Mouse (Mus musculus) heart, adult 11 months (tissue): Measurements from ENCODE around the gene Suz12.
"Not testable (repeated sequence)": the region's sequence is repeated elsewhere in the genome, so short reads cannot be mapped to it uniquely, and the experiment has no call there.

ENCODE experiments used
- DNase-seq: peaks from one replicate; pipeline ENCODE4 v3.0.0; 2022

The Suz12 gene

DNA sequence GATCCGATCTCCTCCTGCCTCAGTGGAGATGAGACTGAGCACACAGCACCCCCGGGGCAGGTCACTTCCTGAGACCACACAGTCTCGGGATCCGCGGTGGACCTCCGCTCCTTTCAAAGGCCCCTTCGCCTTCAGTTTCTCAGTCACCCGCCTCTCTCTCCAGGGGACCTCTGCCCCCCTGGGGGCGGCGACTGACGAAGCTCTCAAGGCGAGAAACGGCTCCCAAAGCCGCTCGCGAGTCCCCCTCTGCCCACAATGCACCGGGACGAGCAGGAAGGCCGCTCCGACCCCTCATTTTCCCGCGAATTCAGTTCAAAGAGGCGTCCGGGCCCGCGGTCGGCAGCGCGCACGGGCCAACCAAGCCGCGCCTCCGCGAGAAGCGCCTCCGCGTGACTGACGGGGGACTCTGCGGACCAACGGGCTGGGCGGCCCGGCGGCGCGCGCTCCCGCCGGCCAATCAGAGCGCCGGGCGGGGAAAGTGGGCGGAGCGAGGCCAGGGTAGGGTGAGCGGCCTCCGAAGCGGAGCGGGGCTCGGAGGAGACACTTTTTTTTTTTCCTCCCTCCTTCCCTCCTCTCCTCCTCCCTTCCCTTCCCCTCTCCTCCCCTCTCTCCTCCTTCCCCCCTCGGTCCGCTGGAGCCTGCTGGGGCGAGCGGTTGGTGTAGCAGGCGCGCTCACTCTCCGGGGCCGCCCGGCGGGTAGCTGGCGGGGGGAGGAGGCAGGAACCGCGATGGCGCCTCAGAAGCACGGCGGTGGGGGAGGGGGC lies at the start of gene Suz12:
Suz12 (plus strand) TSS at position 515 of the 764 bp plus-strand sequence.
- peak; percentile 100 for DNase-seq

GRCm38 (mm10) chr11:79943136-79943535 lies 49.8 kb upstream of the Suz12 start:
- no peak for DNase-seq

GRCm38 (mm10) chr11:79943601-79944000 lies 49.3 kb upstream of the Suz12 start:
- no peak for DNase-seq

DNA sequence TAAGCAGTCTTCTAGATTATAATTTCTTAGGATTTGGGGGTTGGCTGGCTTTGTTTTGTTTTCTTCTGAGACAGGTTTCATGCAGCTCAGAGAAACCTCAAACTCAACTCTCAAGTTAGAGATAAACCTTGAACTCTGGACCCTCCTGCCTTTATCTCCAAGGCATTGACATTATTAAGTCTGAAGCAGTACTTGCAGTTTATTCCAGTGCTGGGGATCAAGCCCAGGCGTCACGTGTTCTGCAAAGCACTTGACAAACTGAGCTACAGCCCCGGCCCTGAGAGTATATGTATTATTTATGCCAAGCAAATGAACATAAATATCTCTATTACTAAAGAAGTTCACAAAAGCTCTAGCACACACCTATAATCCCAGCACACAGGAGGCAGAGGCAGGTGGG lies 45.6 kb upstream of the Suz12 start:
- DNase-seq, result no peak

DNA sequence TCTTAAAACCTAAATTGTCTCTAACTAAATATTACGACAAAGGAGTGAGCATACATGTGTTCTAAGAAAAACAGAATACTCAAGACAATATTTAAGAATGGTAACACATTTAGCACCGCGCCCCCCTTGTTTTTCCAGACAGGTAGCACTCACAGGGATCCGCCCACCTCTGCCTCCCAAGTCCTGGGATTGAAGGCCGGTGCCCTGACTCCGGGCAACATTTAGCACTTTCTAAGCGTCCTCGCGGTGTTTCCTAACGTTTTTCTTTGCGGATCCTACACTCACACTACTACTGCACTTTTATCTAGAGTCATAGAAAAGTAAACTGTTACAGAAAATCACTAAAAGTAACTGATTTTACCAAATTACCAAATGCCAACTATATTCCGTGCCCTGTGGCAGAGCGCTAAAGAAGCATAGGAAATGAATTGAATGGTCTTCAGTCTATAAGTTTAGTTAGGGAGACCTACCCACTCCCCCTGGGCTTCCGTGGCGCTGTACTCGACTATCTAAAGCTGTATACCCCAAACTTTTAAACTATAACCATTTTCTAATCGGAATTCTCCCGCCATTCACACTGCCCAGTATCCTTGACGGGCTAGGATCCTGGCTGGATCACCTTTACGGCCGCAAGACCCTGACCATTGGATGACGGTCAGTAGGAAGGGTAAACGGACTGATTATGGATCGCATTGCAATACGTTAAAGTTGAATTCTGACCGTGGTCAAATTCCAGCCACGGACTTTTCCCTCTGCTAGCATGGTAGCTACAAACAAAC lies 31.4 kb upstream of the Suz12 start:
- peak; percentile 72 for DNase-seq

GRCm38 (mm10) chr11:79962125-79962876 lies 30.6 kb upstream of the Suz12 start, which contains the start of gene Utp6:
TSS of gene Utp6 (minus strand) at chr11:79962390.
- DNase-seq, result peak; percentile 99

- DNase-seq, result no peak
Observed at GRCm38 (mm10) chr11:79962877-79963183, 30.1 kb upstream of the Suz12 start.

- no peak for DNase-seq
Observed at GRCm38 (mm10) chr11:79963212-79963974, 29.5 kb upstream of the Suz12 start.

DNA sequence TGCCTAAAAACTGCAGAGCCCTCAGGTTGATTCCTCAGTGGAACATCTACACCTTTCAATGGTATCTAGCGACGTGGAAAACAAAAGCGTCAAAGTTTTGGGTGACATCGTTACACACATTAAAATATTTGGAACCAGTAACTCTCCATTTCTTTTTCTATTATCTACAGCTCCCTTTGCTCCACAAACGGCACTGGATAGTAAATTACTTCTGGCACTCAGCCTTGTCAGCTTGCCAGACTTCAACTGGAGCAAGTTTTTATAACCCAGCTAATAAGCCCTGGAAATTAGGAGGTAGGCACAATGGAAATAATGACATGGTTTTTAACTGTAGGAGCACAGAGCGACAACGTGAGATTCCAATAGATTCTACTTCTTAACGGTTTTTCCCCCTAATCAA lies 27.0 kb upstream of the Suz12 start:
- no peak for DNase-seq

GRCm38 (mm10) chr11:79967752-79968151 lies 25.2 kb upstream of the Suz12 start:
- no peak for DNase-seq

DNA sequence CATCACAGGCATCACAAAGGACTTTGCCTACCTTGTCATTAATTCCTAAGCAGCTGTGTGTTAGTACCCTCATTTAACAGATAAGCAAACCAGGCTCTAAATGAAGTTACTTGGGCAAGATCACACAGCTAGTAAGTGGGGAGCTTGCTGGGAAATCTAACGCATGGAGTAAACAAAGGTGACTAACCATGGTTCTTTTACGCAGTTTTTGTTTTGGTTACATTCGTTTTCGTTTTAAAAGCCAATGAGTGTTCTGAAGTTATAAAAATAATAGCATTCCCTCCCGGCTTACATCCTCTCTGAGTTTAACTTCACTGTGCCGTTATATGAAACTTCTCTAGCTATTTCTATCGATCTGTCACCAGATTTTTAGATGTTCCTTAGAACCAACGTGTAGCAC lies 19.8 kb upstream of the Suz12 start:
- DNase-seq, result no peak

GRCm38 (mm10) chr11:79973626-79974476 lies 19.1 kb upstream of the Suz12 start:
- DNase-seq, result peak; percentile 81

- DNase-seq, result peak; percentile 24
Observed at GRCm38 (mm10) chr11:79975377-79975776, 17.5 kb upstream of the Suz12 start.

DNA sequence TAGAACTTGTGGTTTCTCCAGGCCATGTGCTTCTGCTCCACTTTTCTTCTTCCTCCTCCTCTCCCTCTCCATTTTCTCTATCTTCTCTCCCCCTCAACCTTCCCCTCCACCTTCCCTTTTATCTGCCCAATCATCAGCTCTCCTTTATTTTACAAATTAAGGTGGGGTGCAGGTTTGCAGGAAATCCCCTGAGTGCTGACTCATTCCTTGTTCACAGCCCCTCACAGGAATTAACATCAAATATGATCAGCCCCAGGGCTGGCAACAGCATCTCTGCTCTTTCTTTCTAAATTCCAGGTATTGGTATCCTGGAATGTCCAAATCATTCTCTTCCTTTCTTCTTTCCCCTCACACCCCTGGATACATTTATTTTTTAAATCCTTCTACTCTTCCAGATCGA lies 16.7 kb upstream of the Suz12 start:
- DNase-seq, result peak; percentile 1

- peak; percentile 58 for DNase-seq
Observed at GRCm38 (mm10) chr11:79976645-79977044, 16.3 kb upstream of the Suz12 start.

- peak; percentile 66 for DNase-seq
Observed at GRCm38 (mm10) chr11:79977061-79977460, 15.8 kb upstream of the Suz12 start.

DNA sequence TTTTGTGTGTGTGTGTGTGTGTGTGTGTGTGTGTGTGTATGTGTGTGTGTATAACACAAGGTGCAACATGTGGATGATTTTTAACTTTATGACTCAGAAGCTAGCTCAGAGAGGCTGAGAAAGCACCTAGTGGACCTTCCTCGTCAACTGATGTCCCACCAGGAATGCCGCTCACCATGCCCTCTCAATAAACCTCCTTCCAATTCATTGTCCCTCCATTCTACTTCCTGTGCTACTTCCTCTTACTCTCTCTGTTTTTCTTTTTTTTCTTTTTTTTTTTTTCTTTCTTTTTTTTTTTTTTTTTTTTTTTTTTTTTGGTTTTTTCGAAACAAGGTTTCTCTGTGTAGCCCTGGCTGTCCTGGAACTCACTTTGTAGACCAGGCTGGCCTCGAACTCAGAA lies 15.2 kb upstream of the Suz12 start:
- not testable (repeated sequence) for DNase-seq

DNA sequence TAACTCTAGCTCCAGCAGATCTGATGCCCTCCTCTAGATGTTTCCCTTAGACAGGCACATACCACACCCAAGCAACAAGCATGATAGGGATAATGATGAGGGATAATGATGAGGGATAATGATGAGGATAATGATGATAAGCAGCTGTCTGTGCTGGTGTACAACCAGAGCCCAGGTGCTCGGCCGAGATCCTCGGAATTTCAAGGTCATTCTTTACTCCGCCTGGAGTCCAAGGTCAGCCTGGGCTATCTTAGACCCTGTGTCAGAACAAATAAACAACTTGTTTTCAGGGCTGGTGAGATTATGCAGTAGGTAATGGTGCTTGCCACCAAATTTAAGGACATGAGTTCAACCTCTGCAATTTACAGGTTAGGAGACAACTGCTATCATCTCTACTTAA lies 6.0 kb upstream of the Suz12 start:
- no peak for DNase-seq

GRCm38 (mm10) chr11:79987896-79988295 lies 5.0 kb upstream of the Suz12 start:
- DNase-seq, result no peak

DNA sequence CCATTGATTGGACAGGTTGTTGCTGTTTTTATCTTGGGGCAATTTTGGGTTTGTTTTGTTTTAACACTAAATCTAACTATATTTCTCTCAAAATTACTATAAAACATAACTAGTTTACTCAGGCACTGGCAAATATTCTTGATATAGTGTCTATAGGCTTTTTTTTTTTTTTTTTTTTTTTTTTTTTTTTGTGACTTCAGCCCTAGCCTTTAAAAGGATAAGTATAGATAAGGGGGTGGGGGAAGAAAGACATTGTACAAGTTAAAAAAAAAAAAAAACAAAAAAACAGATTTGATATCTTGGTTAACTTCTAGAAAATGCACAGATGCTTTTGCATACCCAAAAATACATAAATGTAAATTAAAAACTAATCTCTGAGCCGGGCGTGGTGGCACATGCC lies 2.8 kb upstream of the Suz12 start:
- DNase-seq, result no peak

DNA sequence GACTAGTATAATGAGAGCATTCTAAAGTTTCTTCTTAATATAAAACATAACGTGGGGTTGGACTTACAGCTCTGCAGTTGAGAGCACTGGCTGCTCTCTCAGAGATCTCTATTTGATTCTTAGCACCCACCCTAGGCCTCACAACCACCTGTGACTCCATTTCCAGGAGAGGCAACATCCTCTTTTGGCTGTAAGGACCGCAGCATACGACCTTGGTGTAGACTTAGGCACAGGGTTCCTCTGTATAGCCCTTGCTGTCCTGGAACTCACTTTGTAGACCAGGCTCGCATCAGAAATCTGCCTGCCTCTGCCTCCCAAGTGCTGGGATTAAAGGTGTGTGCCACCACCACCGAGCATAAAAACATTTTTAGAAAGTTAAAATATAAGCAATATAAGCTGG lies 1.3 kb upstream of the Suz12 start:
- peak; percentile 59 for DNase-seq

GRCm38 (mm10) chr11:79992035-79992591 lies 793 bp upstream of the Suz12 start:
- DNase-seq, result peak; percentile 70
